Mouse (Mus musculus) embryonic facial prominence, embryonic 15.5 days (tissue): ENCODE results near the gene Oasl1. TPM values are rescaled to one million over a fixed set of nuclear protein-coding genes. Genes with fewer than 3 reads are reported as not detected.

Experiments
- ATAC-seq: fragments of 200-750 bp; cut with Nextera tagmentation; 2 replicates; pipeline ENCODE4 v1.8.0; 2017; ENCODE audit warnings: low read depth, moderate TSS enrichment; ENCODE audit not compliant: insufficient number of reproducible peaks, low FRiP score, low TSS enrichment
- H3K27ac ChIP-seq: fragments of 300-500 bp; sonication (generic); replicated peaks from 2 replicates; pipeline ENCODE4 v1.5.1; 2015; ENCODE audit warnings: mild to moderate bottlenecking, inconsistent platforms
- H3K27me3 ChIP-seq: fragments of 300-500 bp; sonication (generic); 2 replicates; pipeline ENCODE4 v1.6.1; 2015; ENCODE audit warnings: inconsistent platforms
- H3K36me3 ChIP-seq: fragments of 300-500 bp; sonication (generic); 2 replicates; pipeline ENCODE4 v1.6.1; 2015; ENCODE audit warnings: mild to moderate bottlenecking, inconsistent platforms
- H3K4me1 ChIP-seq: fragments of 300-500 bp; sonication (generic); 2 replicates; pipeline ENCODE4 v1.6.1; 2015; ENCODE audit warnings: inconsistent platforms
- H3K4me2 ChIP-seq: fragments of 300-500 bp; sonication (generic); replicated peaks from 2 replicates; pipeline ENCODE4 v1.6.1; 2015; ENCODE audit warnings: mild to moderate bottlenecking, inconsistent platforms
- H3K4me3 ChIP-seq: fragments of 300-500 bp; sonication (generic); replicated peaks from 2 replicates; pipeline ENCODE4 v1.5.1; 2015; ENCODE audit warnings: mild to moderate bottlenecking, inconsistent platforms
- H3K9ac ChIP-seq: fragments of 300-500 bp; sonication (generic); 2 replicates; pipeline ENCODE4 v1.6.1; 2015; ENCODE audit warnings: inconsistent platforms
- H3K9me3 ChIP-seq: fragments of 300-500 bp; sonication (generic); replicated peaks from 2 replicates; pipeline ENCODE4 v1.6.1; 2016; ENCODE audit warnings: inconsistent platforms
- polyA plus RNA-seq: library from polyadenylated mRNA; unstranded; fragments of >200 nt; fragmentation: Nextera tagmentation; extraction: Ambion mirVana; gene quantifications from 2 replicates; pipeline ENCODE4 v1.2.1, GENCODE M21; 2015

Gene Oasl1
- polyA plus RNA-seq, 1 experiment from 2014 or later: 0.89 TPM

DNA sequence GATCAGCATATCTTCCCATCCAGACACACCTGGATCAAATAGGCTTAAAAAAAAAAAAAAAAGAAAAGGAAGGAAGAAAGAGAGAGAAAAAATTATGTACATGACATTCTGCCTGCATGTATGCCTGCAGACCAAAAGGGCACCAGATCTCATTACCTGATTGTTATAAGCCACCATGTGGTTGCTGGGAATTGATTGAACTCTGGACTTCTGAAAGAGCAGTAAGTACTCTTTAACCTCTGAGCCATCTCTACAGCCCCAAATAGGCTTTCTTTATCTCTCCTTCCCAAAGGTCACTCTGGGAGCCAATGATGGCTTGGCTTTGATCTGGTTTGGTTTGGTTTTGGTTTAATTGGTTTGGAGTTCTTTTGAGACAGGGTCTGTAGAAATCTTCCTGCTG is 62.0 kb downstream of the Oasl1 start:
- peaks cover 8% of the 10 kb centered on the region for H3K4me1 ChIP-seq

More for the DNA sequence above, 62.0 kb downstream of the Oasl1 start:
- no peak overlapping the region for H3K4me3 ChIP-seq
- H3K9me3 ChIP-seq: no peaks in the 10 kb centered on the region
- ATAC-seq: no peak
- H3K9ac ChIP-seq: no peak overlapping the region
- H3K27ac ChIP-seq: no peak overlapping the region
- no peak overlapping the region for H3K4me2 ChIP-seq
- H3K27me3 ChIP-seq: no peaks in the 10 kb centered on the region
- H3K36me3 ChIP-seq: no peaks in the 10 kb centered on the region

Other genes starting within 250 kb of the Oasl1 start
- gene Gltp, start 232.3 kb upstream of the Oasl1 start, polyA plus RNA-seq: 287 and 358 TPM in 2 replicates
- gene Tchp, start 215.5 kb upstream of the Oasl1 start, polyA plus RNA-seq: 16.3 and 17.4 TPM in 2 replicates
- gene Ankrd13a, start 148.6 kb upstream of the Oasl1 start, polyA plus RNA-seq: 54.9 and 57.6 TPM in 2 replicates
- gene Git2, start 147.7 kb upstream of the Oasl1 start, polyA plus RNA-seq: 49.6 and 54.9 TPM in 2 replicates
- 90.1 and 91.9 TPM in 2 replicates for gene 1500011B03Rik, start 99.8 kb upstream of the Oasl1 start, polyA plus RNA-seq
- gene 4930519G04Rik, start 69.6 kb upstream of the Oasl1 start, polyA plus RNA-seq: not detected in 2 replicates
- 0.37 and 0.38 TPM in 2 replicates for gene Gm9936, start 64.6 kb upstream of the Oasl1 start, polyA plus RNA-seq
- gene Oasl2, start 26.3 kb upstream of the Oasl1 start, polyA plus RNA-seq: 4.8 and 6.5 TPM in 2 replicates
- 61.8 and 69.0 TPM in 2 replicates for gene 2210016L21Rik, start 18.9 kb downstream of the Oasl1 start, polyA plus RNA-seq
- 0.07 TPM in 1 of 2 replicates, not detected in the other for gene Hnf1a, start 47.9 kb downstream of the Oasl1 start, polyA plus RNA-seq
- gene Sppl3, start 87.9 kb downstream of the Oasl1 start, polyA plus RNA-seq: 20.9 and 24.9 TPM in 2 replicates
- 39.7 and 50.0 TPM in 2 replicates for gene Gm10401, start 175.1 kb downstream of the Oasl1 start, polyA plus RNA-seq
- gene Acads, start 196.1 kb downstream of the Oasl1 start, polyA plus RNA-seq: 47.8 and 48.2 TPM in 2 replicates
- gene Unc119b, start 211.7 kb downstream of the Oasl1 start, polyA plus RNA-seq: 41.0 and 42.2 TPM in 2 replicates
- gene Mlec, start 234.9 kb downstream of the Oasl1 start, polyA plus RNA-seq: 95.1 and 98.4 TPM in 2 replicates